8 mouse cellular contexts compared by ENCODE assay signal in the genomic region with DNA sequence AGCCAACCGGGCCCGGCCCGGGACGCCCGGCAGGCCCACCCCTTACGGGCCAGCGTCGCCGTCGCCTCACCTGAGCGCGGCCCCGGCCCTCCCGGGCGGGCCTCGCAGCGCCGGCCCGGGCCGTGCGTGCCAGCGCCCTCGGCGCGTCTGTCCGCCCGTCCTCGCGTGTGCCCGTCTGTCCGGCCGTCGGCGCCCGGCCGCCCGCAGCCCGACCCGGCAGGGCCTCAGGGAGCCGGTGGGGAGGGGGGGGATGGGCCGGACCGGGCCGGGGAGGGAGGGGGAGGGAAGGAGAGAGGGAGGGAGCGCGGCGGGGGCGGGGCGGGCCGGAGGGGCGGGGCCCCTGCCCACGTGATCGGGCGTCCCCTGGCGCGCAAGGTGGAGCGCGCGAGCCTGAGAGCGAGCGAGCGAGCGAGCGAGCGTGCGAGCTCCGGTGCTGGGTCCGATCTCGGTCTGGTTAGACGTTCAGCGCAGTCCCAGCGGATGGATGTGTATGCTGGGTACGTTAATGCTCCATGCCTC. TPM values are rescaled to one million over a fixed set of nuclear protein-coding genes. Genes with fewer than 3 reads are reported as not detected.
DNase-seq lines count a peak whose midpoint lies in the region; ATAC-seq lines count a peak whose summit lies in the region.

Ncoa6 (minus strand) TSS at position 325 of the 519 bp plus-strand sequence.

- peak within 1 kb of the TSS; percentile 87 for H3K4me2 ChIP-seq in hindbrain, embryonic 11.5 days (replicated peaks; ENCODE audit: low read depth, low read length)

- H3K36me3 ChIP-seq in hindbrain, embryonic 11.5 days (ENCODE audit: control insufficient read depth, insufficient read depth, low read length) = no peaks in the 10 kb centered on the region

- peak within 1 kb of the TSS; percentile 88 for H3K27ac ChIP-seq in hindbrain, embryonic 11.5 days (ENCODE audit: low read depth, low read length)

- peak; percentile 76 for ATAC-seq in frontal cortex, adult (ENCODE audit: low TSS enrichment)
- ATAC-seq in hindbrain, embryonic 11.5 days (ENCODE audit: low FRiP score) = peak; percentile 88

- H3K4me1 ChIP-seq in hindbrain, embryonic 11.5 days (replicated peaks; ENCODE audit: control insufficient read depth, insufficient read depth, low read length) = 0 out of 2 replicates have a peak, but pooled peaks cover 4% of the 10 kb centered on the region

- under 1% methylated on average over 35 of the region's 72 CpGs for WGBS in hindbrain, embryonic 11.5 days

- peak within 1 kb of the TSS; percentile 98 for H3K9ac ChIP-seq in hindbrain, embryonic 11.5 days (ENCODE audit: low read depth, low read length)

- no peaks in the 10 kb centered on the region for H3K27me3 ChIP-seq in hindbrain, embryonic 11.5 days (ENCODE audit: control insufficient read depth, insufficient read depth, low read length)

- no peaks in the 10 kb centered on the region for H3K9me3 ChIP-seq in hindbrain, embryonic 11.5 days (ENCODE audit: control insufficient read depth, low read length)

- DNase-seq in NIH3T3 (ENCODE audit: low read depth) = peak; percentile 90
- peak; percentile 54 for DNase-seq in cerebellum, adult 8-10 months
- DNase-seq in hindbrain, embryonic 11.5 days (ENCODE audit: low spot score) = peak; percentile 86
- DNase-seq in layer of hippocampus, postnatal 14 days (ENCODE audit: low spot score in 2 of 2) = peak in 1 of 2 experiments; percentile 69
- DNase-seq in lung, postnatal 36 days = peak; percentile 51
- peak; percentile 87 for DNase-seq in retina, postnatal 1 day
- DNase-seq in urinary bladder, adult 2 months (ENCODE audit: low spot score) = peak; percentile 55

- H3K4me3 ChIP-seq in hindbrain, embryonic 11.5 days (ENCODE audit: low read depth, low read length) = peak within 1 kb of the TSS; percentile 86

RNA-seq across cellular contexts. Expression of gene Ncoa6, which starts in this region (rescaled TPM):
- 29.5 and 34.8 TPM in 2 replicates for polyA plus RNA-seq in hindbrain, embryonic 11.5 days (2014; fragmentation: Nextera tagmentation; extraction: Ambion mirVana)
- 10 to 100 TPM; 61.1 to 71.8 TPM for total RNA-seq in layer of hippocampus, postnatal 14 days (2021)
- 22.7 and 29.9 TPM in 2 replicates for polyA plus RNA-seq in urinary bladder, adult 2 months (2012; rRNA removed)
